Mouse (Mus musculus) erythroblast, embryonic 14.5 days (primary cell): ENCODE results near the gene Olfr519.

Experiments
- GATA1 ChIP-seq: IDR thresholded peaks from 2 replicates; pipeline ENCODE4 v1.6.1; 2012; ENCODE audit warnings: low read length, inconsistent platforms, mixed read lengths
- TAL1 ChIP-seq: IDR thresholded peaks from 3 replicates; pipeline ENCODE4 v1.6.1; 2012; ENCODE audit warnings: low read length, inconsistent platforms, mixed read lengths

DNA sequence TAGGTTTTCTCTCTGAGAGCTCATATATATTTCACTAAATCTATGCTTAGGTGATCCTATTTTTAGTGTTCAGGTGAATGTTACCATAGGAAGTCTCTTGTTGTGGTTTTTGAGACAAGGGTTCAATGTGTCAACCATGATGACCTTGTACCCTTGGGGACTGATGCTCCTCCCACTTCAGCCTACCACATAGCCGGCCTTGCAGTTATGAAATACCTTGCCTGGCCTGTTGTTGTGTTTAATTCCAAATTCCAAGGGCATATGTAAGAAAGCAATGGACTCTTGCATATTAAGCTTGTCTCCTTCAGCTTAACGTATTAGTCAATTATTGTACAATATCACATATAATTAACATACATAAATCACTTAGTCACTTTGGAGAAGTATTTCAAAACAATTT is 9.7 kb upstream of the Olfr519 start:
- no peak for TF ChIP-seq GATA1
- no peak for TF ChIP-seq TAL1
